Mouse (Mus musculus) hindbrain, embryonic 11.5 days (tissue): ENCODE measurements around the gene Gm10192. TPM values are rescaled to one million over a fixed set of nuclear protein-coding genes. Genes with fewer than 3 reads are reported as not detected.

Experiments used
- ATAC-seq: fragments of 200-750 bp; cut with Nextera tagmentation; 2 replicates; pipeline ENCODE4 v1.8.0; 2017; ENCODE audit warnings: mild to moderate bottlenecking, moderate TSS enrichment, moderate library complexity; ENCODE audit not compliant: low FRiP score
- DNase-seq: peaks from one replicate; pipeline ENCODE4 v3.0.0-alpha.2; 2015; ENCODE audit warnings: low spot score
- H3K27ac ChIP-seq: fragments of 300-500 bp; sonication (generic); 2 replicates; pipeline ENCODE4 v1.5.1; 2014; ENCODE audit warnings: mild to moderate bottlenecking, low read depth, low read length
- H3K27me3 ChIP-seq: fragments of 300-500 bp; sonication (generic); 2 replicates; pipeline ENCODE4 v1.6.1; 2014; ENCODE audit warnings: mild to moderate bottlenecking, low read length, moderate library complexity, mixed read lengths; ENCODE audit not compliant: control insufficient read depth, insufficient read depth
- H3K36me3 ChIP-seq: fragments of 300-500 bp; sonication (generic); 2 replicates; pipeline ENCODE4 v1.6.1; 2014; ENCODE audit warnings: mild to moderate bottlenecking, low read length, moderate library complexity, mixed read lengths; ENCODE audit not compliant: control insufficient read depth, insufficient read depth
- H3K4me1 ChIP-seq: fragments of 300-500 bp; sonication (generic); replicated peaks from 2 replicates; pipeline ENCODE4 v1.6.1; 2014; ENCODE audit warnings: low read length, mixed read lengths; ENCODE audit not compliant: control insufficient read depth, insufficient read depth
- H3K4me2 ChIP-seq: fragments of 300-500 bp; sonication (generic); replicated peaks from 2 replicates; pipeline ENCODE4 v1.6.1; 2014; ENCODE audit warnings: mild to moderate bottlenecking, low read depth, low read length
- H3K4me3 ChIP-seq: fragments of 300-500 bp; sonication (generic); 2 replicates; pipeline ENCODE4 v1.5.1; 2014; ENCODE audit warnings: low read depth, low read length
- H3K9ac ChIP-seq: fragments of 300-500 bp; sonication (generic); 2 replicates; pipeline ENCODE4 v1.6.1; 2014; ENCODE audit warnings: low read depth, low read length
- H3K9me3 ChIP-seq: fragments of 300-500 bp; sonication (generic); 2 replicates; pipeline ENCODE4 v1.6.1; 2016; ENCODE audit warnings: low read length; ENCODE audit not compliant: control insufficient read depth
- WGBS: fragments of 180-500 bp; shearing (Covaris S2); extraction: QIAGEN DNeasy Blood & Tissue Kit; methylation state at CpG from one replicate; pipeline ENCODE4 v1.1.7; 2014; 5-methylcytosine and 5-hydroxymethylcytosine counted together
- polyA plus RNA-seq: library from polyadenylated mRNA; unstranded; fragments of >200 nt; fragmentation: Nextera tagmentation; extraction: Ambion mirVana; gene quantifications from 2 replicates; pipeline ENCODE4 v1.2.1, GENCODE M21; 2014

Gene Gm10192
- polyA plus RNA-seq, 1 experiment from 2014 or later, result not detected

- Histone ChIP-seq H3K36me3 (no peaks in the 10 kb centered on the region), H3K4me2 (no peak overlapping the region), H3K9me3 (no peaks in the 10 kb centered on the region), H3K27me3 (no peaks in the 10 kb centered on the region), H3K9ac (no peak overlapping the region), H3K4me1 (no peaks in the 10 kb centered on the region; the same call in 1 of the 2 replicates), H3K4me3 (no peak overlapping the region), H3K27ac (0 out of 2 replicates have a peak overlapping the region, but pooled peaks have one; percentile 4)
- WGBS, result 57% methylated on average over 10 of the region's 10 CpGs
- DNase-seq, result peak; percentile 13
- no peak for ATAC-seq
Measured at GRCm38 (mm10) chr4:97156841-97157345, 26.1 kb downstream of the Gm10192 start.

DNA sequence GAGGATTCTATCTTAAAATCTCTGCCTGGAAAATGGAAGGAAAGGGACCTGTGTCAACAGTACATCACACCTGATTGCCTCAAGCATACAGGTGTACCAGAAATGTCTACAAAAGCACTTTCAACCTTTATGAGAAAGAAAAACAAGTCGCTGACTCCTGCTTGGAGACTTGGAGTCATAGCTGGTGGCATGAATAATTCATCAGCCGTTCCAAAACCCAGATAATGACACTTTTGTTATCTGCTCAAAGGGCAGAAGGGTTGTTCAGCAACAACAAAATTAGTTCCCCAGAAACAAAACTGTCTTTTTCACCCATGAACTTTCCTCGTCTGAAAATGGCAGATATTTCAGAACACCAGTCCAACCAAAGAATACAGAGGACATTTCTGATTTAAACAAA lies 26.9 kb downstream of the Gm10192 start:
- no peaks in the 10 kb centered on the region for H3K9me3 ChIP-seq
- ATAC-seq, result peak; percentile 56; the same call in 1 of the 2 replicates
- no peak overlapping the region for H3K9ac ChIP-seq
- H3K4me1 ChIP-seq, result no peaks in the 10 kb centered on the region; the same call in 1 of the 2 replicates
- WGBS, result 35% methylated on average over 3 of the region's 3 CpGs
- H3K27ac ChIP-seq, result no peak overlapping the region
- H3K36me3 ChIP-seq, result no peaks in the 10 kb centered on the region
- H3K27me3 ChIP-seq, result no peaks in the 10 kb centered on the region
- DNase-seq, result peak; percentile 27
- H3K4me2 ChIP-seq, result no peak overlapping the region
- H3K4me3 ChIP-seq, result no peak overlapping the region

DNA sequence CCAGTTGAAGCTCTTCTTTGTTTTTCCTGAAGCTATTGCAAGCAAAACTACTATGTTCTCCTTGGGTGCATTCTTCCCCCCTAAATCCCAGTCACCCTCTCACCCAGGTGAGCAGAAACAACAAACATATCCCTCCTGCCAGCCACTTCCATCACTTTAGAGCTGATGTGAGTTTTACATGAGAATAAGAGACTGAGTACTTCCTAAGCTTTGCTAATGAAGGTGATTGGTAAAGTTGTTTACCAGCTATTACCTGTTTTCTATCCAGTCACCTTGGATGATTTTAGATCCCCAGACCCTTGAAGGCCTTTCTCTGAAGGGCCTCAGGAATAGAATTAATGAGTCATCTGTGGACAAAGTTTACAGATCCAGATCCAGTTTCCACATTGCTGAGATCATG lies 29.4 kb downstream of the Gm10192 start:
- no peak overlapping the region for H3K9ac ChIP-seq
- no peaks in the 10 kb centered on the region; the same call in 1 of the 2 replicates for H3K4me1 ChIP-seq
- no peak for DNase-seq
- no peak overlapping the region for H3K27ac ChIP-seq
- no peaks in the 10 kb centered on the region for H3K9me3 ChIP-seq
- no peaks in the 10 kb centered on the region for H3K27me3 ChIP-seq
- H3K4me3 ChIP-seq, result no peak overlapping the region
- ATAC-seq, result no peak
- H3K36me3 ChIP-seq, result no peaks in the 10 kb centered on the region
- H3K4me2 ChIP-seq, result no peak overlapping the region

- H3K4me1 ChIP-seq, result no peaks in the 10 kb centered on the region
- 96% methylated on average over 2 of the region's 2 CpGs for WGBS
- H3K27me3 ChIP-seq, result no peaks in the 10 kb centered on the region
- H3K9ac ChIP-seq, result no peak overlapping the region
- ATAC-seq, result no peak
- H3K4me2 ChIP-seq, result no peak overlapping the region
- no peaks in the 10 kb centered on the region for H3K36me3 ChIP-seq
- no peak for DNase-seq
- no peak overlapping the region for H3K4me3 ChIP-seq
- no peak overlapping the region for H3K27ac ChIP-seq
- H3K9me3 ChIP-seq, result no peaks in the 10 kb centered on the region
Measured at GRCm38 (mm10) chr4:97142484-97142883, 40.5 kb downstream of the Gm10192 start.
